Mouse (Mus musculus) heart, postnatal 14 days (tissue): ENCODE data around the gene Hnrnpm. TPM values are rescaled to one million over a fixed set of nuclear protein-coding genes. Genes with fewer than 3 reads are reported as not detected.
"Not testable (repeated sequence)": the region's sequence is repeated elsewhere in the genome, so short reads cannot be mapped to it uniquely, and the experiment has no call there.

Source experiments
- DNase-seq, 2 experiments: peaks; one replicate each; pipeline ENCODE4 v3.0.0; 2021 to 2022
- intact Hi-C: fragments of 180-260 bp; cut with DNase I; formaldehyde crosslinking; loops from one replicate; pipeline ENCODE4 v1.15.1; 2025
- total RNA-seq, 2 experiments: library from RNA; stranded (reverse); gene quantifications; 2 replicates each; pipeline ENCODE4 v1.2.3; 2021

Hnrnpm gene
- total RNA-seq, 2 experiments from 2014 or later: 101 to 111 TPM

- intact Hi-C loops: no loop called here
- peak in 1 of 2 experiments; percentile 31 for DNase-seq
Observed at GRCm38 (mm10) chr17:33675452-33675851, 11.2 kb downstream of the Hnrnpm start.

GRCm38 (mm10) chr17:33673837-33674236 is 12.8 kb downstream of the Hnrnpm start:
- intact Hi-C loops: no loop called here
- no peak for DNase-seq

GRCm38 (mm10) chr17:33669681-33670080 is 17.0 kb downstream of the Hnrnpm start:
- DNase-seq: no peak
- intact Hi-C loops: no loop called here

- no peak for DNase-seq
- intact Hi-C loops: no loop called here
Observed at GRCm38 (mm10) chr17:33666813-33667212, 19.8 kb downstream of the Hnrnpm start.

- DNase-seq: no peak
- intact Hi-C loops: loop anchor here (5.0 kb wide), 1 partner anchor 152 kb away; no protein-coding TSS in a partner anchor
Observed at GRCm38 (mm10) chr17:33649781-33650475, 36.7 kb downstream of the Hnrnpm start.

GRCm38 (mm10) chr17:33645073-33645472 is 41.6 kb downstream of the Hnrnpm start:
- intact Hi-C loops: loop anchor here (5.0 kb wide), 1 partner anchor 157 kb away; no protein-coding TSS in a partner anchor
- DNase-seq: no peak

- intact Hi-C loops: no loop called here
Observed at GRCm38 (mm10) chr17:33644068-33644467, 42.6 kb downstream of the Hnrnpm start.

GRCm38 (mm10) chr17:33639743-33640142 is 46.9 kb downstream of the Hnrnpm start:
- intact Hi-C loops: no loop called here
- DNase-seq: no peak

More at GRCm38 (mm10) chr17:33644068-33644467, 42.6 kb downstream of the Hnrnpm start:
- no peak for DNase-seq

- DNase-seq: no peak
- intact Hi-C loops: no loop called here
Observed at GRCm38 (mm10) chr17:33637516-33638276, 49.0 kb downstream of the Hnrnpm start, which contains the start of gene Pram1. TSS of gene Pram1 (plus strand) at chr17:33638056.

GRCm38 (mm10) chr17:33637038-33637437 is 49.6 kb downstream of the Hnrnpm start:
- DNase-seq: no peak
- intact Hi-C loops: no loop called here

GRCm38 (mm10) chr17:33631796-33632195 is 54.9 kb downstream of the Hnrnpm start:
- intact Hi-C loops: no loop called here
- no peak for DNase-seq

GRCm38 (mm10) chr17:33631236-33631635 is 55.4 kb downstream of the Hnrnpm start:
- intact Hi-C loops: no loop called here
- no peak for DNase-seq

GRCm38 (mm10) chr17:33630171-33630895 is 56.3 kb downstream of the Hnrnpm start:
- DNase-seq: no peak

GRCm38 (mm10) chr17:33629487-33630125 is 57.1 kb downstream of the Hnrnpm start:
- no peak for DNase-seq
- intact Hi-C loops: no loop called here

More at GRCm38 (mm10) chr17:33630171-33630895, 56.3 kb downstream of the Hnrnpm start:
- intact Hi-C loops: no loop called here

GRCm38 (mm10) chr17:33628621-33629486 is 57.8 kb downstream of the Hnrnpm start, which contains the start of gene Zfp414:
TSS of gene Zfp414 (plus strand) at chr17:33629090.
- intact Hi-C loops: no loop called here
- DNase-seq: peak; percentile 90 to 94

GRCm38 (mm10) chr17:33627281-33627680 is 59.4 kb downstream of the Hnrnpm start:
- DNase-seq: no peak
- intact Hi-C loops: loop anchor here (2.0 kb wide), 1 partner anchor 14 kb away; no protein-coding TSS in a partner anchor

GRCm38 (mm10) chr17:33613726-33614125 is 72.9 kb downstream of the Hnrnpm start:
- not testable (repeated sequence) for DNase-seq

GRCm38 (mm10) chr17:33610548-33610947 is 76.1 kb downstream of the Hnrnpm start:
- no peak for DNase-seq
- intact Hi-C loops: no loop called here

More at GRCm38 (mm10) chr17:33613726-33614125, 72.9 kb downstream of the Hnrnpm start:
- intact Hi-C loops: loop anchor here (2.0 kb wide), 1 partner anchor 13 kb away; no protein-coding TSS in a partner anchor

- no peak for DNase-seq
- intact Hi-C loops: no loop called here
Observed at GRCm38 (mm10) chr17:33607273-33607672, 79.4 kb downstream of the Hnrnpm start.
